Mouse (Mus musculus) left cerebral cortex, postnatal 10 days (tissue): ENCODE measurements around the gene Defb25. TPM values are rescaled to one million over a fixed set of nuclear protein-coding genes. Genes with fewer than 3 reads are reported as not detected.
"Not testable (repeated sequence)": the region's sequence is repeated elsewhere in the genome, so short reads cannot be mapped to it uniquely, and the experiment has no call there.

Experiments used
- DNase-seq, 2 experiments: peaks; one replicate each; pipeline ENCODE4 v3.0.0; 2021 to 2022; ENCODE audit warnings: low spot score in 2 of 2, mixed read lengths in 1 of 2; ENCODE audit errors: extremely low spot score in 1 of 2
- intact Hi-C: fragments of 180-260 bp; cut with DNase I; formaldehyde crosslinking; loops from one replicate; pipeline ENCODE4 v1.15.1; 2025
- total RNA-seq, 2 experiments: library from RNA; stranded (reverse); gene quantifications; 2 replicates each; pipeline ENCODE4 v1.2.3; 2021

Gene Defb25
- total RNA-seq, result not detected

- DNase-seq, result no peak
- intact Hi-C loops, result no loop called here
Observed at GRCm38 (mm10) chr2:152622953-152623352, at the start of gene Defb25. Gene Defb25, minus strand, starts transcription at chr2:152623053.

GRCm38 (mm10) chr2:152672166-152672565 lies 49.3 kb upstream of the Defb25 start:
- intact Hi-C loops, result loop anchor here (10.0 kb wide), 1 partner anchor 217 kb away; no protein-coding TSS in a partner anchor
- DNase-seq, result no peak

- peak; percentile 47 to 49 for DNase-seq
- intact Hi-C loops, result loop anchor here (10.0 kb wide), 1 partner anchor 217 kb away; no protein-coding TSS in a partner anchor
Observed at GRCm38 (mm10) chr2:152671642-152671999, 48.8 kb upstream of the Defb25 start.

GRCm38 (mm10) chr2:152670983-152671641 lies 48.3 kb upstream of the Defb25 start:
- DNase-seq, result peak in 1 of 2 experiments; percentile 72

GRCm38 (mm10) chr2:152669639-152670484 lies 47.0 kb upstream of the Defb25 start:
- peak in 1 of 2 experiments; percentile 65 for DNase-seq
- intact Hi-C loops, result loop anchor here (10.0 kb wide), 1 partner anchor 215 kb away; no protein-coding TSS in a partner anchor

More at GRCm38 (mm10) chr2:152670983-152671641, 48.3 kb upstream of the Defb25 start:
- intact Hi-C loops, result loop anchor here (10.0 kb wide), 1 partner anchor 216 kb away; no protein-coding TSS in a partner anchor

- peak; percentile 91 to 92 for DNase-seq
- intact Hi-C loops, result no loop called here
Observed at GRCm38 (mm10) chr2:152669256-152669638, 46.4 kb upstream of the Defb25 start, which contains the start of gene H13. Gene H13, plus strand, starts transcription at chr2:152669461.

- DNase-seq, intact Hi-C loops: not testable (repeated sequence)
Observed at GRCm38 (mm10) chr2:152666191-152666590, 43.3 kb upstream of the Defb25 start.

GRCm38 (mm10) chr2:152661163-152661562 lies 38.3 kb upstream of the Defb25 start:
- DNase-seq, result no peak
- intact Hi-C loops, result no loop called here

- no peak for DNase-seq
- intact Hi-C loops, result loop anchor here (5.0 kb wide), 1 partner anchor 40 kb away; no protein-coding TSS in a partner anchor
Observed at GRCm38 (mm10) chr2:152657398-152657797, 34.5 kb upstream of the Defb25 start.

- peak; percentile 67 to 87 for DNase-seq
- intact Hi-C loops, result no loop called here
Observed at GRCm38 (mm10) chr2:152653874-152654715, 31.2 kb upstream of the Defb25 start.

- intact Hi-C loops, result no loop called here
Observed at GRCm38 (mm10) chr2:152652901-152653620, 30.2 kb upstream of the Defb25 start.

GRCm38 (mm10) chr2:152639406-152640113 lies 16.7 kb upstream of the Defb25 start:
- DNase-seq, result peak in 1 of 2 experiments; percentile 35
- intact Hi-C loops, result no loop called here

More at GRCm38 (mm10) chr2:152652901-152653620, 30.2 kb upstream of the Defb25 start:
- DNase-seq, result peak in 1 of 2 experiments; percentile 72

- no peak for DNase-seq
- intact Hi-C loops, result no loop called here
Observed at GRCm38 (mm10) chr2:152638865-152639264, 16.0 kb upstream of the Defb25 start.

- intact Hi-C loops, result no loop called here
- no peak for DNase-seq
Observed at GRCm38 (mm10) chr2:152637381-152637780, 14.5 kb upstream of the Defb25 start.

GRCm38 (mm10) chr2:152637006-152637322 lies 14.1 kb upstream of the Defb25 start:
- intact Hi-C loops, result no loop called here
- DNase-seq, result no peak

GRCm38 (mm10) chr2:152636246-152637005 lies 13.6 kb upstream of the Defb25 start:
- intact Hi-C loops, result no loop called here
- DNase-seq, result peak in 1 of 2 experiments; percentile 70

GRCm38 (mm10) chr2:152634311-152634710 lies 11.5 kb upstream of the Defb25 start:
- DNase-seq, result no peak
- intact Hi-C loops, result no loop called here
